Comparison of ENCODE assay signal across 15 mouse cellular contexts in the genomic region with DNA sequence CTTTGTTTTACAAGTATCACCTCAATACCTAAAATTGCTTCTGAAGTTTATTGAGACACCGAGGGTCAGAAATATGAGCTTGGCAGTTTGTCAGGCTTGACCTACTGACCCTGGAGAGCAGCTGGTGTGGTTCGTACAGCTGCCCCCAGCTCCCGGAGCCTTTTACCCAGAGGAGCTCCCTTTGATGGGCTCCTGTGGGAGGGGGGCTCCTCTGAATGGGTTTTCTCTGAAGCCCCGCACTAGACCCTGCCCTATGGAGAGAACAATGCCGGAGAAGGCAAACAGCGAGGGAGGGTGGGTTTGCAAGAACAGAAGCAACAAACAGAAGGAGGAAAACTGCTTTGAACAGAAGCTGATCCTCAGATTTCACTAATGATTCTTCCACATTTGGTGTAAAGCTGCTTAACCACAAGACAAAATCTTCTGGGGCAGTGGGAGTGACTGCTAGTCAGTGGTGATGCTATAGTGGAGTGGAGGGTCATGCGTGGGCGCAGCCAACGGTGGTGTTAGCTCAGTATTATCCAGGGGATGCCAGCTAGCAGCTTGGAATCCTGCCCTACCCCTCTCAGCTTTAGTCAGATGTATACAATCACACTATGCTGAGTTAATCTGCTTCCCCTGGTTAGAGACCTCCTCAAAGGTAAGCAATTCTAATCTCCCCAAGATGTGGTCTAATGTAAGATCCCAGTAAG.
A peak's percentile ranks its signal among the peaks of the same experiment; 100 is the strongest.
DNase-seq lines count a peak whose midpoint lies in the region; ATAC-seq lines count a peak whose summit lies in the region.
"Had no signal": no experiment of that assay in that cellular context is flagged by ENCODE, and none has a peak within 500 bp of the region (broad histone marks: within the 10 kb centered on the region; RNA-seq: fewer than 3 reads in every experiment).

No protein-coding gene starts in this region.

- no peaks in the 10 kb centered on the region for H3K27me3 ChIP-seq in kidney, embryonic 14.5 days (ENCODE audit: control insufficient read depth, insufficient read depth, low read length)
- no peaks in the 10 kb centered on the region for H3K27me3 ChIP-seq in embryonic facial prominence, embryonic 12.5 days
- no peaks in the 10 kb centered on the region for H3K27me3 ChIP-seq in hindbrain, embryonic 14.5 days (ENCODE audit: control insufficient read depth, insufficient read depth, low read length)
- H3K27me3 ChIP-seq in neural tube, embryonic 11.5 days (ENCODE audit: control insufficient read depth, insufficient read depth, low read length), result no peaks in the 10 kb centered on the region
- H3K27me3 ChIP-seq: heart, embryonic 12.5 days; liver, embryonic 12.5 days had no signal

- intact Hi-C loops in heart, postnatal 10 days (cut with DNase I), result no loop called here

- no peak for DNase-seq in kidney, adult 8-10 months
- DNase-seq in hindbrain, embryonic 14.5 days (ENCODE audit: low spot score), result no peak
- DNase-seq in neural tube, embryonic 11.5 days (ENCODE audit: low spot score), result peak; percentile 71
- DNase-seq in cerebellum, adult 18-20 months, result no peak
- DNase-seq in layer of hippocampus, adult 8-10 months (ENCODE audit: low spot score in 2 of 2), result no peak
- no peak for DNase-seq in heart, postnatal 10 days
- DNase-seq: layer of hippocampus, adult 9-11 months; thymus, adult 18-20 months had no signal

- H3K4me2 ChIP-seq in kidney, embryonic 14.5 days (replicated peaks; ENCODE audit: low read depth, low read length), result no peak overlapping the region
- no peak overlapping the region for H3K4me2 ChIP-seq in embryonic facial prominence, embryonic 12.5 days (replicated peaks)
- no peak overlapping the region for H3K4me2 ChIP-seq in hindbrain, embryonic 14.5 days (replicated peaks)
- H3K4me2 ChIP-seq in neural tube, embryonic 11.5 days (ENCODE audit: low read depth), result no peak overlapping the region
- H3K4me2 ChIP-seq: heart, embryonic 12.5 days; liver, embryonic 12.5 days had no signal

- peak overlapping the region; percentile 57; the same call in 1 of the 2 replicates for H3K27ac ChIP-seq in kidney, embryonic 14.5 days (ENCODE audit: low read depth, low read length)
- no peak overlapping the region for H3K27ac ChIP-seq in embryonic facial prominence, embryonic 12.5 days
- peak overlapping the region; percentile 14; the same call in 1 of the 2 replicates for H3K27ac ChIP-seq in hindbrain, embryonic 14.5 days
- H3K27ac ChIP-seq in neural tube, embryonic 11.5 days (ENCODE audit: low read depth, low read length), result peak overlapping the region; percentile 63
- H3K27ac ChIP-seq: liver, embryonic 12.5 days had no signal

- H3K36me3 ChIP-seq in kidney, embryonic 14.5 days (ENCODE audit: control insufficient read depth, insufficient read depth, low read length), result no peaks in the 10 kb centered on the region
- no peaks in the 10 kb centered on the region for H3K36me3 ChIP-seq in embryonic facial prominence, embryonic 12.5 days
- H3K36me3 ChIP-seq in hindbrain, embryonic 14.5 days (replicated peaks; ENCODE audit: control insufficient read depth, insufficient read depth), result no peaks in the 10 kb centered on the region
- H3K36me3 ChIP-seq in neural tube, embryonic 11.5 days (ENCODE audit: control insufficient read depth, insufficient read depth, low read length), result no peaks in the 10 kb centered on the region
- H3K36me3 ChIP-seq: G1E; heart, embryonic 12.5 days; liver, embryonic 12.5 days had no signal

- no peaks in the 10 kb centered on the region for H3K9me3 ChIP-seq in kidney, embryonic 14.5 days (ENCODE audit: control insufficient read depth, low read length)
- no peaks in the 10 kb centered on the region for H3K9me3 ChIP-seq in embryonic facial prominence, embryonic 12.5 days
- no peaks in the 10 kb centered on the region for H3K9me3 ChIP-seq in hindbrain, embryonic 14.5 days (ENCODE audit: control insufficient read depth, low read length)
- no peaks in the 10 kb centered on the region for H3K9me3 ChIP-seq in neural tube, embryonic 11.5 days (ENCODE audit: control insufficient read depth, low read length)
- H3K9me3 ChIP-seq: heart, embryonic 12.5 days; liver, embryonic 12.5 days had no signal

- H3K4me1 ChIP-seq in kidney, embryonic 14.5 days (ENCODE audit: control insufficient read depth, insufficient read depth, low read length), result peaks cover 14% of the 10 kb centered on the region
- peaks cover 10% of the 10 kb centered on the region for H3K4me1 ChIP-seq in embryonic facial prominence, embryonic 12.5 days
- peaks cover 15% of the 10 kb centered on the region for H3K4me1 ChIP-seq in hindbrain, embryonic 14.5 days (replicated peaks; ENCODE audit: control insufficient read depth, insufficient read depth, low read length)
- peaks cover 13% of the 10 kb centered on the region for H3K4me1 ChIP-seq in neural tube, embryonic 11.5 days (ENCODE audit: control insufficient read depth, insufficient read depth, low read length)
- H3K4me1 ChIP-seq: heart, embryonic 12.5 days; liver, embryonic 12.5 days had no signal

- no peak overlapping the region for H3K9ac ChIP-seq in kidney, embryonic 14.5 days (ENCODE audit: low read depth, low read length)
- no peak overlapping the region for H3K9ac ChIP-seq in embryonic facial prominence, embryonic 12.5 days
- H3K9ac ChIP-seq in hindbrain, embryonic 14.5 days, result no peak overlapping the region
- peak overlapping the region; percentile 5; the same call in 1 of the 2 replicates for H3K9ac ChIP-seq in neural tube, embryonic 11.5 days (ENCODE audit: low read length)
- H3K9ac ChIP-seq: heart, embryonic 12.5 days; liver, embryonic 12.5 days had no signal

- no peak overlapping the region for H3K4me3 ChIP-seq in kidney, embryonic 14.5 days (ENCODE audit: low read length)
- H3K4me3 ChIP-seq in embryonic facial prominence, embryonic 12.5 days, result no peak overlapping the region
- H3K4me3 ChIP-seq in hindbrain, embryonic 14.5 days (replicated peaks; ENCODE audit: low read length), result no peak overlapping the region
- no peak overlapping the region for H3K4me3 ChIP-seq in neural tube, embryonic 11.5 days (ENCODE audit: low read depth, low read length)
- H3K4me3 ChIP-seq: heart, embryonic 12.5 days; liver, embryonic 12.5 days had no signal

- peak; percentile 44; the same call in 1 of the 2 replicates for ATAC-seq in kidney, embryonic 14.5 days (ENCODE audit: low FRiP score, low TSS enrichment)
- ATAC-seq in embryonic facial prominence, embryonic 12.5 days (ENCODE audit: insufficient number of reproducible peaks, insufficient read depth, low FRiP score, low TSS enrichment), result peak; percentile 65; the same call in 1 of the 2 replicates
- ATAC-seq in hindbrain, embryonic 14.5 days (ENCODE audit: low FRiP score), result no peak
- peak; percentile 73 for ATAC-seq in neural tube, embryonic 11.5 days (ENCODE audit: insufficient read depth, low FRiP score, low TSS enrichment)
- ATAC-seq: activated CD4-positive, CD25-positive, alpha-beta regulatory T cell, adult 4 months; inflammation-experienced regulatory T-cells, adult 6 months; liver, embryonic 12.5 days had no signal

- WGBS in kidney, embryonic 14.5 days, result 13% methylated on average over 9 of the region's 9 CpGs
- WGBS in embryonic facial prominence, embryonic 12.5 days, result 13% methylated on average over 9 of the region's 9 CpGs
- 6% methylated on average over 9 of the region's 9 CpGs for WGBS in hindbrain, embryonic 14.5 days
- WGBS in neural tube, embryonic 11.5 days, result 3% methylated on average over 9 of the region's 9 CpGs
